Comparison of ENCODE assay signal across 8 mouse cellular contexts in the genomic region with DNA sequence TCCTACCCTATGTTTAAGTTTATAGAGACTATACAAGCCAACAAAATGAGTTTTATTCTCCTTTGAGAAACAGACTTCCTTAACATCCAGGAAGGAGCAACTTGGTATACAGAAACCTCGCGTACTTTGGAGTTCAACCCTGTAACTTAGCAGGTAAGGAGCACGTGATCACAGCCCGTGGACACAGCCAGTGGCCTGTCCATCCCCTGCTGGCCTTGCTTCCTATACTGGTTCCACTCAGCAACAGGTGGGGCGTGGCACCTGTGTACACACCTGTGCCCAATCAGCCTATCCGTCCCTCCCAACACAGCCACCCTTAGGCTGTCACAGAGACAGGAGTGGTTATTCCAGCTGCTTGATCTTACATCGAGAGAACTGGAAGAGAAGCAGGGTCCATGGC. TPM values are rescaled to one million over a fixed set of nuclear protein-coding genes. Genes with fewer than 3 reads are reported as not detected.
A peak's percentile ranks its signal among the peaks of the same experiment; 100 is the strongest.
DNase-seq lines count a peak whose midpoint lies in the region; ATAC-seq and TF ChIP-seq lines count a peak whose summit lies in the region.

No protein-coding gene starts in this region.

- H3K27me3 ChIP-seq in neural tube, embryonic 11.5 days (ENCODE audit: control insufficient read depth, insufficient read depth, low read length) = no peaks in the 10 kb centered on the region
- no peaks in the 10 kb centered on the region for H3K27me3 ChIP-seq in kidney, adult 2 months (replicated peaks; ENCODE audit: control insufficient read depth, insufficient read depth, low read length)
- no peaks in the 10 kb centered on the region for H3K27me3 ChIP-seq in stomach, embryonic 16.5 days (ENCODE audit: control insufficient read depth, insufficient read depth, low read length)

- no peak for ATAC-seq in neural tube, embryonic 11.5 days (ENCODE audit: insufficient read depth, low FRiP score, low TSS enrichment)
- ATAC-seq in stomach, embryonic 16.5 days (ENCODE audit: insufficient read depth, low FRiP score) = peak; percentile 90
- ATAC-seq in cerebellum, adult (ENCODE audit: insufficient number of reproducible peaks, low FRiP score, low TSS enrichment) = no peak

- H3K4me1 ChIP-seq in neural tube, embryonic 11.5 days (ENCODE audit: control insufficient read depth, insufficient read depth, low read length) = peaks cover 8% of the 10 kb centered on the region; the same call in 1 of the 2 replicates
- H3K4me1 ChIP-seq in kidney, adult 2 months (ENCODE audit: control insufficient read depth, insufficient read depth, low read length) = peaks cover 4% of the 10 kb centered on the region; the same call in 1 of the 2 replicates
- H3K4me1 ChIP-seq in stomach, embryonic 16.5 days (ENCODE audit: control insufficient read depth, insufficient read depth, low read length) = peaks cover 15% of the 10 kb centered on the region

- no peaks in the 10 kb centered on the region for H3K9me3 ChIP-seq in neural tube, embryonic 11.5 days (ENCODE audit: control insufficient read depth, low read length)
- no peaks in the 10 kb centered on the region for H3K9me3 ChIP-seq in stomach, embryonic 16.5 days (replicated peaks; ENCODE audit: control insufficient read depth, low read length)

- 91% methylated on average over 7 of the region's 7 CpGs for WGBS in neural tube, embryonic 11.5 days
- 40% methylated on average over 7 of the region's 7 CpGs for WGBS in kidney, adult 2 months
- WGBS in stomach, embryonic 16.5 days = 60% methylated on average over 7 of the region's 7 CpGs

- H3K4me2 ChIP-seq in neural tube, embryonic 11.5 days (ENCODE audit: low read depth) = peak overlapping the region; percentile 46
- peak overlapping the region; percentile 68 for H3K4me2 ChIP-seq in stomach, embryonic 16.5 days (ENCODE audit: low read depth, low read length)

- H3K36me3 ChIP-seq in neural tube, embryonic 11.5 days (ENCODE audit: control insufficient read depth, insufficient read depth, low read length) = no peaks in the 10 kb centered on the region
- no peaks in the 10 kb centered on the region for H3K36me3 ChIP-seq in kidney, adult 2 months (ENCODE audit: control insufficient read depth, insufficient read depth, low read length)
- H3K36me3 ChIP-seq in stomach, embryonic 16.5 days (ENCODE audit: control insufficient read depth, insufficient read depth, low read length) = no peaks in the 10 kb centered on the region

- H3K27ac ChIP-seq in neural tube, embryonic 11.5 days (ENCODE audit: low read depth, low read length) = no peak overlapping the region
- peak overlapping the region; percentile 90; the same call in 1 of the 2 replicates for H3K27ac ChIP-seq in kidney, adult 2 months (ENCODE audit: insufficient read depth, low read depth, low read length)
- H3K27ac ChIP-seq in stomach, embryonic 16.5 days (ENCODE audit: low read length) = peak overlapping the region; percentile 85

- no peak for TF ChIP-seq POLR2A in kidney, adult 2 months (IDR thresholded peaks at IDR 0.05; ENCODE audit: low read depth, low read length)

- TF ChIP-seq CTCF in kidney, adult 2 months (conservative IDR thresholded peaks at IDR 0.05; ENCODE audit: insufficient read depth, insufficient read length, low read depth, low read length) = no peak

- DNase-seq in neural tube, embryonic 11.5 days (ENCODE audit: low spot score) = no peak
- no peak for DNase-seq in neural tube, embryonic 10.5 days (ENCODE audit: extremely low spot score, low spot score)
- DNase-seq in kidney, adult 2 months = peak; percentile 79
- peak; percentile 65 to 76 for DNase-seq in lung, adult 18-20 months
- no peak for DNase-seq in left cerebral cortex, adult 9 months (ENCODE audit: low spot score in 2 of 2)
- no peak for DNase-seq in right cerebral cortex, postnatal 10 days (ENCODE audit: low spot score in 2 of 2)

- H3K4me3 ChIP-seq in neural tube, embryonic 11.5 days (ENCODE audit: low read depth, low read length) = no peak overlapping the region; the same call in 1 of the 2 replicates
- no peak overlapping the region; the same call in 1 of the 2 replicates for H3K4me3 ChIP-seq in kidney, adult 2 months (ENCODE audit: insufficient read depth, low read depth, low read length)
- H3K4me3 ChIP-seq in stomach, embryonic 16.5 days (replicated peaks; ENCODE audit: low read length) = peak overlapping the region; percentile 92; the same call in 1 of the 2 replicates

- H3K9ac ChIP-seq in neural tube, embryonic 11.5 days (ENCODE audit: low read length) = no peak overlapping the region
- H3K9ac ChIP-seq in stomach, embryonic 16.5 days (ENCODE audit: low read length) = no peak overlapping the region

RNA-seq across cellular contexts. Expression of a gene that starts 0.8 kb away (rescaled TPM):
- polyA plus RNA-seq in neural tube, embryonic 11.5 days (2014; fragmentation: Nextera tagmentation; extraction: Ambion mirVana) = 45.3 and 47.8 TPM in 2 replicates
- 57.2 and 69.1 TPM in 2 replicates for polyA plus RNA-seq in kidney, adult 2 months (2012; rRNA removed)
- polyA plus RNA-seq in stomach, embryonic 16.5 days (2015; fragmentation: Nextera tagmentation; extraction: Ambion mirVana) = 5.9 and 6.9 TPM in 2 replicates

Comparison
In these comparisons a context has a peak if more than half of its experiments do, and no peak if none do; other contexts are left out.
1. DNase-seq: peak in kidney, adult 2 months (single experiment) and lung, adult 18-20 months (2 of 2); none in neural tube, embryonic 11.5 days (single experiment), neural tube, embryonic 10.5 days (single experiment), left cerebral cortex, adult 9 months (0 of 2) and right cerebral cortex, postnatal 10 days (0 of 2).